Mouse (Mus musculus) right cerebral cortex, adult 2 months (tissue): ENCODE measurements at regions not wholly inside any gene's neighbourhood (a gene's known extent, or its start where the extent isn't known, plus 50 kb on each side); places are given as distances from the start of the nearest gene placed in this dataset.

Experiments
- DNase-seq, 2 experiments: peaks; one replicate each; pipeline ENCODE4 v3.0.0; 2021 to 2022; ENCODE audit warnings: low spot score in 2 of 2

GRCm38 (mm10) chr15:70276838-70277237, 3557.5 kb upstream of the Gm6569 start:
- no peak for DNase-seq

GRCm38 (mm10) chr15:70321781-70322180, 3512.6 kb upstream of the Gm6569 start:
- no peak for DNase-seq

GRCm38 (mm10) chr15:70339241-70339640, 3495.1 kb upstream of the Gm6569 start:
- DNase-seq = no peak

- no peak for DNase-seq
These were observed 3493.0 kb upstream of the Gm6569 start for GRCm38 (mm10) chr15:70341401-70341800.

DNA sequence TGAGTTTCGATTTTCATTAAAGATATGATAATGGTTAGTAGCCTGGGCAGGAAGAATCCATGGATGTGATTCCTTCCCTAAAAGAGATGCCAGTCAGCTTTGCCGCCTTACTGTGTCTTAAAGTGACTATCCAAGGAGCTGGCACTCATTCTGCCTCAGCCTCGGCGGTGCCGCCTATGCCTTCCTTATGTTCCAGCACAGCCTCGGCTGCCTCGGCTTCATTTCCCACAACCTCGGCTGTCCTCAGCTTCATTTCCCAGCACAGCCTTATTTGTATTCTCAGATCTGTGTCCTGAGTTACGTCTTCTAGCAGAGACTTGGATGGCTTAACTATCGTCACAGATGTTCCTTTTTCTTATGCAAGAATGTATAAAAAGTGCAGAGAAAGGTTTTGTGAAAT, 3476.4 kb upstream of the Gm6569 start:
- DNase-seq = peak; percentile 41 to 47

DNA sequence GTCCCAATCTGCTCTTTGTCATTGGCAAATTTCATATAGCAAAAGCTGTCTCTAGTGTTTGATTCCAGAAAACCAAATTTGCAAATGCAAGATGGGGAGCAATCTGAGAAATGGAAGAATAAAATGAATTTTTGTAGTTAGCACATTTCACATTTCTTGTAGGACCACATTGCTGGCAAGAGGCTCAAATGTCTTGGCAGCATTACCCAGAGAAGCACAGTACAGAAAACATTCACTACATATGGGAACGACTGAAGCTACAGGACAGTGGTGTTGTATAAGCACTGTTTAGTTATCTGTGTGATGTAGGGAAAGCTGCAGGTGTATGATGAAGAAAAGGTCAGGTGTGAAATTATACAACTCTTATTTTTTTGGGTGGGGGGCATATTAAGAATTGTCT, 3449.7 kb upstream of the Gm6569 start:
- DNase-seq = no peak

DNA sequence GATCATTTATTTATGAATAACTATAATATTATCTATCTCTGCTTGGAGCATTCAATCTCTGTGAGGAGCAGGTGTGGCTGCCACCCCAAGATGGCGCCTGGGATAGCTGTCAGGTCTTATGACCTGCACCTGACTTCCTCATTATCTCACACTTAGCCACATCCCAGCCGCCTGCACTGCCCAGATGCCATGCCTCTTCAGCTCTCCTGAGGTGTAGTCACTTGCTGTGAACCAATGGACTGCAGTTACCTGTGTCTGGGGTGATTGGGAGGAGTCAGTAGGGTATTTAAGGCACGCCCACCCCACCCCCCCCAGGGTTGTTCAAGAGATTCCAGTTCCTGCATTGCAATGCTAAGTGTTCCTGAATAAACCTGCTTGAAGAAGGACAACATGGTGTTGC, 3418.1 kb upstream of the Gm6569 start:
- DNase-seq = no peak

- DNase-seq = no peak
These were observed 3408.8 kb upstream of the Gm6569 start for GRCm38 (mm10) chr15:70425566-70425965.
